Mouse (Mus musculus): ENCODE results near the gene Arhgdib.

DNA sequence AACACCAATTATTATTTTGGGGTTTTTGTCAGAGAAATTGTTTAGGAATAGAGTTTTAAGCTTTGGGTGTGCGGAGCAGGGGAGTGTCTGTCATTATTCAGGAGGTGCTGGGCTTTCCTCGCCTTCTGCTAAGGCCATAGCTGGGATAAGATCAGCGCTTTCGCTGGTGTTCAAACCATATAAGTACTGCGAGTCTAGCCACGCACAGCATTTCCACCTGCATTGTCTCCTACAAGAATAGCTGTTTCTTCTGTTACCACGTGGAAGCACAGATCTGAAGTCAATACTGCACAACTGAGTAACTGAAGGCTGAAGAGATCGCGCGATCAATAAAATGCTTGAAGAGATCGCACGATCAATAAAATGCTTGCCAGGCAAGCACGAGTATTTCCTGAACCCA is 10.5 kb downstream of the Arhgdib start:
- TF ChIP-seq POLR2A (IDR thresholded peaks at IDR 0.05; ENCODE audit: borderline replicate concordance, insufficient read depth, low read length) (no peak), CTCF (IDR thresholded peaks at IDR 0.05; ENCODE audit: borderline replicate concordance, insufficient read depth, low read depth, low read length) (no peak)
